15 mouse cellular contexts compared by ENCODE assay signal in genomic region chr5:102014235-102014634, GRCm38 (mm10). TPM values are rescaled to one million over a fixed set of nuclear protein-coding genes. Genes with fewer than 3 reads are reported as not detected.
DNase-seq lines count a peak whose midpoint lies in the region; ATAC-seq and TF ChIP-seq lines count a peak whose summit lies in the region.
"Had no signal": no experiment of that assay in that cellular context is flagged by ENCODE, and none has a peak within 500 bp of the region (broad histone marks: within the 10 kb centered on the region; RNA-seq: fewer than 3 reads in every experiment).

No protein-coding gene starts in this region.

- peak; percentile 31; the same call in 1 of the 2 replicates for ATAC-seq in lung, embryonic 15.5 days (ENCODE audit: borderline replicate concordance, extremely low read depth, low FRiP score, low TSS enrichment)
- no peak for ATAC-seq in lung, postnatal 0 days

- TF ChIP-seq CTCF in lung, postnatal 0 days (IDR thresholded peaks at IDR 0.05): no peak
- no peak for TF ChIP-seq CTCF in brain, embryonic 14.5 days (IDR thresholded peaks at IDR 0.05; ENCODE audit: borderline replicate concordance, extremely low read depth, insufficient read depth, insufficient read length)

- H3K9ac ChIP-seq in lung, embryonic 15.5 days: no peak overlapping the region
- no peak overlapping the region for H3K9ac ChIP-seq in lung, postnatal 0 days (replicated peaks; ENCODE audit: low read depth)
- H3K9ac ChIP-seq: limb, embryonic 12.5 days; neural tube, embryonic 12.5 days had no signal

- TF ChIP-seq POLR2A in brain, embryonic 14.5 days (IDR thresholded peaks at IDR 0.05; ENCODE audit: borderline replicate concordance, extremely low read depth, insufficient read depth, insufficient read length, poor library complexity, severe bottlenecking): no peak

- no peaks in the 10 kb centered on the region for H3K4me1 ChIP-seq in lung, embryonic 15.5 days
- H3K4me1 ChIP-seq in lung, postnatal 0 days (ENCODE audit: insufficient read depth, low read depth, low read length): no peaks in the 10 kb centered on the region
- H3K4me1 ChIP-seq: limb, embryonic 12.5 days; neural tube, embryonic 12.5 days had no signal

- WGBS in lung, embryonic 15.5 days: 78% methylated on average over 8 of the region's 8 CpGs
- 79% methylated on average over 8 of the region's 8 CpGs for WGBS in lung, postnatal 0 days

- no peak overlapping the region for H3K4me3 ChIP-seq in lung, embryonic 15.5 days
- no peak overlapping the region for H3K4me3 ChIP-seq in lung, postnatal 0 days (ENCODE audit: low read depth, low read length)
- H3K4me3 ChIP-seq: limb, embryonic 12.5 days; neural tube, embryonic 12.5 days had no signal

- no peak overlapping the region for H3K27ac ChIP-seq in lung, embryonic 15.5 days
- no peak overlapping the region for H3K27ac ChIP-seq in lung, postnatal 0 days (ENCODE audit: low read length)
- H3K27ac ChIP-seq: kidney, postnatal 0 days; limb, embryonic 12.5 days; neural tube, embryonic 12.5 days had no signal

- H3K4me2 ChIP-seq in lung, embryonic 15.5 days: no peak overlapping the region
- H3K4me2 ChIP-seq in lung, postnatal 0 days (replicated peaks; ENCODE audit: low read depth, low read length): no peak overlapping the region
- H3K4me2 ChIP-seq: limb, embryonic 12.5 days; neural tube, embryonic 12.5 days had no signal

- no peaks in the 10 kb centered on the region for H3K9me3 ChIP-seq in lung, embryonic 15.5 days
- no peaks in the 10 kb centered on the region for H3K9me3 ChIP-seq in lung, postnatal 0 days (ENCODE audit: low read length)
- H3K9me3 ChIP-seq: limb, embryonic 12.5 days; neural tube, embryonic 12.5 days had no signal

- DNase-seq in cerebellum, adult 11-12 months: peak; percentile 33
- no peak for DNase-seq in cerebellum, postnatal 4 days (ENCODE audit: low spot score in 2 of 2)
- DNase-seq in lung, postnatal 0 days (ENCODE audit: low spot score): no peak
- DNase-seq in brain, embryonic 14.5 days (ENCODE audit: low read depth): peak; percentile 90
- DNase-seq in lung, postnatal 36 days: peak; percentile 37
- DNase-seq in ovary, postnatal 36 days (ENCODE audit: low spot score): no peak
- no peak for DNase-seq in adipocyte (ENCODE audit: low spot score)
- DNase-seq: gastrocnemius, postnatal 14 days; heart, postnatal 10 days; layer of hippocampus, postnatal 36 days; right cerebral cortex, postnatal 14 days had no signal

- H3K36me3 ChIP-seq in lung, embryonic 15.5 days: peaks cover 10% of the 10 kb centered on the region
- no peaks in the 10 kb centered on the region for H3K36me3 ChIP-seq in lung, postnatal 0 days (ENCODE audit: insufficient read depth, low read length)

- TF ChIP-seq EP300 in lung, postnatal 0 days (IDR thresholded peaks at IDR 0.05): no peak

- no peaks in the 10 kb centered on the region for H3K27me3 ChIP-seq in lung, embryonic 15.5 days
- H3K27me3 ChIP-seq in lung, postnatal 0 days (replicated peaks; ENCODE audit: insufficient read depth, low read length): no peaks in the 10 kb centered on the region
- H3K27me3 ChIP-seq: limb, embryonic 12.5 days; neural tube, embryonic 12.5 days had no signal

RNA-seq across cellular contexts. Expression of gene Wdfy3, which starts 55.5 kb away (rescaled TPM):
- polyA plus RNA-seq in lung, embryonic 15.5 days (2015; fragmentation: Nextera tagmentation; extraction: Ambion mirVana): 12.4 and 13.4 TPM in 2 replicates
- polyA plus RNA-seq in lung, postnatal 0 days (2015; fragmentation: Nextera tagmentation; extraction: Ambion mirVana): 9.9 and 11.9 TPM in 2 replicates
- 50.8 and 68.1 TPM in 2 replicates for polyA plus RNA-seq in brain, embryonic 14.5 days (2012; rRNA removed)

Comparison
In these comparisons a context has a peak if more than half of its experiments do, and no peak if none do; other contexts are left out.
1. DNase-seq: peak in cerebellum, adult 11-12 months (single experiment), brain, embryonic 14.5 days (single experiment) and lung, postnatal 36 days (single experiment); none in cerebellum, postnatal 4 days (0 of 2), lung, postnatal 0 days (single experiment), ovary, postnatal 36 days (single experiment) and adipocyte (single experiment).